Mouse (Mus musculus): ENCODE results near the gene Pld6. TPM values are rescaled to one million over a fixed set of nuclear protein-coding genes. Genes with fewer than 3 reads are reported as not detected.

The Pld6 gene
- polyA plus RNA-seq (2012; rRNA removed) = 1.2 and 1.5 TPM in 2 replicates

DNA sequence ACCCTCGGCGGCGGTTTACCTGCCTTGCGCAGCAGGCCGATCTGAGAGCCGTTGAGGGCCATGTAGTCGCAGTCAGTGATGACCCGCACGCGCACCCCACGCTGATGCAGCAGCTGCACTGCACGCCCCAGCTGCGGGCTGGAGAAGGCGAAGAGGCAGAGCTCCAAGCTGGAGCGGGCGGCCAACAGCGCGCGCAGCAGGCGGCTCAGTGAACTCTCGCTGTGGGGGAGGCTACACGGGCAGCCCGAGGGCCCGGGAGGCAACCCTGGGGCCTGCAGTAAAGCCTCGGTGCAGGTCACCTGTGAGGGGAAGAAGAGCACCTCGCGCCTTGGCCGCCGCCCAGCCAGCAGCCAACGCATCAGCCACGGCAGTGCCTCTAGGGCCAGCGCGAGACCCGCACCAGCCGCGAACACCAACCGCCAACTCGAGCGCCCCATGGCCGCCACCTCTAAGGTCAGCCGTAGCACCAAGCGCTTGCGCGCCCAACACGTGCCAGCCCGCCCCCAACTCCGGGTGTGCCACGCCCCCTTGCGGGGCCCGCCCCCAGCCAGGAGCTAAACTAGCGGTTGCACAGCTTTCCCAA, at the start of gene Pld6:
TSS of gene Pld6 (minus strand) at position 447 of the 583 bp plus-strand sequence.
- DNase-seq (ENCODE audit: low spot score) = peak; percentile 46

GRCm38 (mm10) chr11:59821625-59822024, 34.2 kb upstream of the Pld6 start:
- DNase-seq (ENCODE audit: low spot score) = no peak

DNA sequence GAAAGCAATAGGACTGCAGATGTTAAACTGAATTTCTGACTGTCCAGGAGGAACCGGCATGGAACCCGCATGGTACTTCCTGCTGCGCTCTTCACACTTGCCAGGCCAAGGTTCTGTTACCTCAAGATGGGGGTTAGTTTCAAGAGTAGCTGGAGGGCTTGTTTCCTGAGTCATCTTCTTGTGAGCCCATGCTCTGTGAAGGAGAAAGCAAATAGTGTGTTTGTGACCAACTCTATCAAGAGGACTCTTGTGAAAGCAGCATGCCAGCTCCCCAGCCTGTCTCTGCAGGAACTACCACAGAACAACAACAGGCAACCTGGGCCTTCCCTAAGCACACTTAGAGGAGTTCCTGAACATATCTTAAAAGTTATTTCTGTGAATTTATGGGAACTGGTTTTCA, 30.5 kb upstream of the Pld6 start:
- no peak for DNase-seq (ENCODE audit: low spot score)

GRCm38 (mm10) chr11:59815482-59816065, 28.1 kb upstream of the Pld6 start:
- no peak for DNase-seq (ENCODE audit: low spot score)

GRCm38 (mm10) chr11:59814936-59815335, 27.5 kb upstream of the Pld6 start:
- no peak for DNase-seq (ENCODE audit: low spot score)

DNA sequence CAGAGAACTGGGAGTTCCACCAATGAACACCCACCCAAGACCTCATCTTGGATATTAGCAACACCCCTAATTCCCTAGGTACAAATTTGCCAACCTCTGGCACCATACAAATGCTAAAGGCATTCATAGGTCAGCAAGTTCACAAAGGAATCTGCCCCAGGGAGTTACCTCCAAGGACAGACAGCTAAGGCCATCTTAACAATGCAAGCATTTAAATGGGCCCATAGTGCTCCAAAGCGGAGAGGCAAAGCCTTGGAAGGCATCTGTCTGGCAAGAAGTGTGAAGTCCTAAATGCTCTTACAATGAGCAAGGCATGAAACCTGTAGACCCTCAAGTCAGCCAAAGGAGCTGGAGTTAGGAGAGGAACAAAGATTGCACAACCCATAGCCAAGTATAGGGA, 26.9 kb upstream of the Pld6 start:
- no peak for DNase-seq (ENCODE audit: low spot score)

- no peak for DNase-seq (ENCODE audit: low spot score)
Measured at GRCm38 (mm10) chr11:59813276-59813675, 25.8 kb upstream of the Pld6 start.

DNA sequence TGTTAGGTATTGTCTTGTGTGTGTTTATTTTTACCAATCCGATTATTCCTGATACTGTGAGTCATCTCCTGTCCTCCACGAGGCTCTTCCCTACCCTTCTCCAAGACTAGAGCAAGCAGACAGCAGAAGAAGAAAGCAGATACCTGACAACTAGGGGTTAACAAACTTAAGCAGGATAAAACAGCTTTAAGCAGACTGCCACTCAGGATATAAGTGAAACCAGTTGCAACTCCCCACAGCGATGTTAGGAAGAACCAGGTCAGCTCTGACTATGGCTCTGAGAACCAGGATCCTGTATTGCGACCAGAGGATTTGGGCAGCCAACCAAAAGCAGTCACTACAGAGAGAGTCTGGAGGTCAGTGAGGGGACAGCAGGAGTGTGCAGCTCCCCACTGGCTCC, 23.8 kb upstream of the Pld6 start:
- DNase-seq (ENCODE audit: low spot score) = no peak

- no peak for DNase-seq (ENCODE audit: low spot score)
Measured at GRCm38 (mm10) chr11:59810480-59811158, 23.2 kb upstream of the Pld6 start.

DNA sequence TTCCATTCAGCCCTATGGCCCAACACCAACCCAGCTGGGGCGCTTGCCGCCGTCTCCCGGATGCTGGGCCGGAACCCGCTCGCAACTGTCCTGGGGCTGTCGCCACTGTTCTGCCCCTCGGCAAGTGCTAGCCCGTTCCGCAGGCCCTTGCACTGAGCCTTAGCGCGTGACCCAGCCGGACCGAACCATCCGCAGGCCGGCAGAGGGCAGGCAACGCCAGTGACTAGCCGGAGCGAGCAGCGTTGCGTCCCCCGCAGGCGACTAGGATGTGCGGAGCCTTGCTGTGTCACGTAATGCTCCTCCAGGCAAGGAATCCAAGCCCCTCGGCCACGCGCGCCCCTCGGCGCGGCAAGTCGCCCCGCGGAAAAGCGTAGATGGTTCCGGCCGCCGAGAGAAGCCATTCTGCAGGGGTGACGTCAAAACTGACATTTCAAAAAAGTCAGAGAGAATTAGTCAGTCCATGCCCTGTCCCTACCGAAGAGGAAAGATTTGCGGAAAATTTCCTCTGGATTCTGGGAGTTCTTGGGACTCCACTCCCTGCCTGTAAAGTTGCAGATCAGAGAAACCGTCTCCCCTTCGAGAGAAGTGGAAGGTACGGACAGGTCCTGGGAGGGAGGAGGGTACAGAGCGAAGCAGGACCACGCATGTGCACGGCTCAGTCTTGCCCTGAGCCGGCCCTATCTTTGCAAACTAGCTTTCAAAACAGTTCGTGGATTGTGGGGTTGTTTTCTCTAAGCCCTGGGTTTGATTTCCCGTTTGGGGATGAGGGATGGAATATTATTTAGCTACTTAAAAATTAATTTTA, 22.4 kb upstream of the Pld6 start, which contains the start of gene Flcn:
TSS of gene Flcn (minus strand) at position 347 of the 805 bp plus-strand sequence.
- peak; percentile 89 for DNase-seq (ENCODE audit: low spot score)

GRCm38 (mm10) chr11:59809071-59809669, 21.7 kb upstream of the Pld6 start:
- no peak for DNase-seq (ENCODE audit: low spot score)

DNA sequence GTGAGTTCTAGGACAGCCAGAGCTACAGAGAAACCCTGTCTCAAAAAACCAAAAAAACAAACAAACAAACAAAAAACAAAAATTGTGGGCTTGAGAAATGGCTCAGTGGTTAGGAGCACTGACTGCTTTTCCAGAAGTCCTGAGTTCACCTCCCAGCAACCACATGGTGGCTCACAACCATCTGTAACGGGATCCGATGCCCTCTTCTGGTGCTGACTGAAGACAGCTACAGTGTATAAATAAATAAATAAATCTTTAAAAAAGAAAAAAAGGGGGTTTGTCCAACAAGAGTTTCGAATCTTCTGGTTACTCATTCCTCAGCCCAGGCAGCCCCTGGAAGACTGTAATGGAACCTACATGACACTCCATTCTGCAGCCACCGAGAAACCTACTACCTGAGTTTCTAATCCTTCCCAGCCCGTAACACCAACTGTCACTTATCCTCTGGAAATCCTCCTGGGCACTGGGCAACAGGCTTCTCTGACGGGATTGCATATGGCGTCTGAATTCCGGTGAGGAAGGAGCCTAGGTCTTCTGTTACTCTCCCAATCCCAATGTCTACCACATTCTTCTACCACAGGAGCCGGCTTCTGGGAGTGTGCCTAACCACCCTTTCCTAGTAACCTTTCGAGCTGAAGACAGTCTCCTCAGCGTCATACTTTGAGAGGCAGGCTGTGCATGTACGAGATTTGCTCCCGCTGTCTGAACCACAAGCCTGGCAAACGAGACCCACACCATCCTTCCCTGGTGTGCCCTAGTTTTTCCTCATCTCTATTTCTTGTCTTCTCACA, 20.9 kb upstream of the Pld6 start:
- DNase-seq (ENCODE audit: low spot score) = no peak

DNA sequence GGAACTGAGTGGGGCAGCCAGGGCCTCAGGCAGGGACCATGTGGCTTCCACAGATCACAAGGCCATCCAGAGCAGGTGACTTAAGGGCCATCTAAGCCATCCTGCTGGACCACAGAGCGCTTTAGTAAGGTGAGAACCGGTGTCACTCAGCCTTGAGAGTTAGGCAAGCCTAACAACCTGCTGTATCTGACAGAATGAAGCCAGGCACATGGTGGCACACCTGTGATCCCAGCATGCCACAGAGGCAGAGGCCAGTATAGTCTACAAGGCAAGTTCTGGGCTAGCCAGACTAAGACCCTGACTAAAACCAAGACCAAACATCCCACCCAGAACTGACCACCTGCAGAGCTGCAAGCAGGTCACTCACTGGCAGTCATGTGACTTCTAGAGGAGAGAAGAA, 18.2 kb upstream of the Pld6 start:
- DNase-seq (ENCODE audit: low spot score) = no peak

GRCm38 (mm10) chr11:59805256-59805655, 17.8 kb upstream of the Pld6 start:
- DNase-seq (ENCODE audit: low spot score) = no peak

DNA sequence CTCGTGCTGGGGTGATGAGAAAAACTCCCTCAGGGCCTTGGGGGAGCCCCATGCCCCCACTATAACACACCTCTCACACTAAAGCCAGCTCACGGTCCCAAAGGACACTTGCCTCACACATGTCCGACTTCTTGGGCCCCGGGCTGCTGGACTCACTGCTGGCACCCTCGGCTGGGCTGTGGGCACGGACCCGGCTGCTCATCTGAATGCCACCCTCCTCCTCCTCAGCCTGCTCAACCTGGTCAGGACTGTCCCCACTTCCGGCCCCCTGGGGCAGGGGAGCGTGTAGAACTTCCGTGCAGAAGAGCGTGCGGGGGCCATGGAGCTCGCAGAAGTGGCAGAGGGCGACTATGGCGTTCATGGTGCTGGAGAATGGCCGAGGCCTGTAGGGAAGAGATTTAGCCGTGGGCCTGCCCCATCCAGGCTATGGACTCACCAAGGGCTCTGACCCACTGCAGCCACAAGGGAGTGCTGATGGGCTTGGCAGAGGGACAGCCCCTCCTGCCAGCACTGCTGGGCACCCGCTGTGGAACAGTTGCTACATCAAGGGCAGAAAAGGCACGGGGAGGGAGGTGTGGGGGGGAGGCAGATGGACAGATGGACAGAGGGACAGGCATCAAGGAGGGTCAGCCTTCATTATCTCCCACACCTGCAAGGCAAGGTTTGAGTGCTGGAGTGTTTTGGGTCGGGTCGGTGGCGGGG, 17.1 kb upstream of the Pld6 start:
- DNase-seq (ENCODE audit: low spot score) = no peak

- DNase-seq (ENCODE audit: low spot score) = no peak
Measured at GRCm38 (mm10) chr11:59803516-59803915, 16.1 kb upstream of the Pld6 start.

GRCm38 (mm10) chr11:59801881-59802280, 14.4 kb upstream of the Pld6 start:
- no peak for DNase-seq (ENCODE audit: low spot score)

DNA sequence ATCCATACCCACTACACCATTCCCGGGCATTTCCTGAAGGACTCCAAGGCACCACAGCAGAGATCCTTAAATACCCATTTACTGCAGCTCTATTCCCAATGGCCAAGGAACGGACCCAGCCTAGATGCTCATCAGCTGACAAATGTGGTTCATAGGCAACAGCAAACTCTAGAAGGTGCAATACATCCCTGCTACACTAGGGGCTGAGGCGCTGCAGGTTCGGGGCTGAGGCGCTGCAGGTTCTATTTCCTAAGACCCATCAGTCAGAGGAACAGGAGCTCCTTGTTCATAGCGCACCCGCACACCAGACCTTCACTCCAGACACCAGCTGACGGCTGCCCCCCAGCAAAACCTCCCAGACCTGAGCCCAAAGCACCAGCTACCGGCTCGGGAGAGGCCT, 13.0 kb upstream of the Pld6 start:
- no peak for DNase-seq (ENCODE audit: low spot score)

DNA sequence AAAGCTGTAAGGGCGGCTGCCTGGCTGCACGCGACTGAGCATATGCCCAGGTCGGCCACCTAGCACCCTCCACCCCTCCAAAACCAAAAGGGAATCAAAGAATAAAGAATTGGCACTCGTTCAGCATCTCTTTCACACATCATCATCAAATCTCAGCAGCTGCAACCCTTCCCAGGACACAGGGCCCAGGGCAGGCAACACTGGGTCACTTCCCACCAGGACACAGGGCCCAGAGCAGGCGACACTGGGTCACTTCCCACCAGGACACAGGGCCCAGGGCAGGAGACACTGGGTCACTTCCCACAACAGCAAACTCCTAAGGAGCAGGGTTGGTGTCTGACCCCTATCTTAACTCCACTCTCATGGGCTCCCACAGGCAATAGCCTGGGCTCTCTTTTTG, 5.9 kb upstream of the Pld6 start:
- no peak for DNase-seq (ENCODE audit: low spot score)

DNA sequence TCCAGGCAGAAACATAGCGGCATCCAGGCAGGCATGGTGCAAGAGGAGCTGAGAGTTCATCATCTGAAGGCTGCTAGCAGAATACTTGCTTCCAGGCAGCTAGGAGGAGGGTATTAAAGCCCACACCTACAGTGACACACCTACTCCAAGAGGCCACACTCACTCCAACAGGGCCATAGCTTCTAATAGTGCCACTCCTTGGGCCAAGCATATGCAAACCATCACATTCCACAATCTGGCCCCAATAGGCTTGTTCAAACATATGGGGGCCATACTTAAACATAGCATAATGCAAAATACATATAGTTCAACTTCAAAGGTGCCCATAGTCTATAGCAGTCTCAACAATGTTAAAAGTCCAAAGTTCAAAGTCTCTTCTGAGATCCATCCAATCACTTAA, 1.9 kb upstream of the Pld6 start:
- no peak for DNase-seq (ENCODE audit: low spot score)

Data from urinary bladder, adult 2 months (tissue).